Mouse (Mus musculus) thymus, adult 2 months (tissue): ENCODE data around the gene Ubox5.

Experiments used
- CTCF ChIP-seq: fragments of 200-500 bp; IDR thresholded peaks from 2 replicates; pipeline ENCODE4 v1.5.1; 2012; ENCODE audit warnings: mild to moderate bottlenecking, control low read depth, low read length, moderate library complexity, borderline replicate concordance; ENCODE audit not compliant: control insufficient read depth, poor library complexity, insufficient read depth; ENCODE audit errors: extremely low read depth
- POLR2A ChIP-seq: fragments of 200-500 bp; IDR thresholded peaks from 2 replicates; pipeline ENCODE4 v1.6.1; 2012; ENCODE audit warnings: mild to moderate bottlenecking, low read length, control low read depth, moderate library complexity; ENCODE audit not compliant: control insufficient read depth, poor library complexity, insufficient read depth; ENCODE audit errors: extremely low read depth

GRCm38 (mm10) chr2:130642684-130643369 is 13.0 kb upstream of the Ubox5 start, which contains the start of gene Lzts3:
- TF ChIP-seq CTCF (peak; percentile 40; the same call in 1 of the 2 replicates), POLR2A (peak; percentile 34; the same call in 1 of the 2 replicates)
